Mouse (Mus musculus): ENCODE data around the gene Ica1l. TPM values are rescaled to one million over a fixed set of nuclear protein-coding genes. Genes with fewer than 3 reads are reported as not detected.
A peak's percentile ranks its signal among the peaks of the same experiment; 100 is the strongest.

Ica1l gene
- polyA plus RNA-seq, 1 experiment from 2014 or later = 2.3 TPM

- no peak overlapping the region for H3K27ac ChIP-seq (ENCODE audit: low read depth, low read length)
- 3% methylated on average over 19 of the region's 19 CpGs for WGBS
These were observed 587 bp downstream of the Ica1l start for GRCm38 (mm10) chr1:60042398-60042795.

GRCm38 (mm10) chr1:60035044-60035443 lies 7.9 kb downstream of the Ica1l start:
- no peaks in the 10 kb centered on the region for H3K9me3 ChIP-seq (ENCODE audit: control insufficient read depth, low read length)
- no peak overlapping the region for H3K4me2 ChIP-seq (replicated peaks; ENCODE audit: low read depth, low read length)
- no peak for ATAC-seq (ENCODE audit: low FRiP score, low TSS enrichment)
- H3K4me1 ChIP-seq (ENCODE audit: control insufficient read depth, insufficient read depth, low read length) = no peaks in the 10 kb centered on the region
- no peak overlapping the region for H3K4me3 ChIP-seq (ENCODE audit: low read length)
- no peak overlapping the region for H3K9ac ChIP-seq (ENCODE audit: low read depth, low read length)
- H3K27ac ChIP-seq (ENCODE audit: low read depth, low read length) = no peak overlapping the region
- H3K36me3 ChIP-seq (ENCODE audit: control insufficient read depth, insufficient read depth, low read length) = no peaks in the 10 kb centered on the region
- H3K27me3 ChIP-seq (ENCODE audit: control insufficient read depth, insufficient read depth, low read length) = no peaks in the 10 kb centered on the region
- 93% methylated on average over 2 of the region's 2 CpGs for WGBS

More at GRCm38 (mm10) chr1:60042398-60042795, 587 bp downstream of the Ica1l start:
- H3K9ac ChIP-seq (ENCODE audit: low read depth, low read length) = peak overlapping the region; percentile 66
- no peaks in the 10 kb centered on the region for H3K36me3 ChIP-seq (ENCODE audit: control insufficient read depth, insufficient read depth, low read length)
- H3K4me1 ChIP-seq (ENCODE audit: control insufficient read depth, insufficient read depth, low read length) = 0 out of 2 replicates have a peak, but pooled peaks cover 3% of the 10 kb centered on the region
- H3K4me3 ChIP-seq (ENCODE audit: low read length) = peak overlapping the region; percentile 71
- H3K9me3 ChIP-seq (ENCODE audit: control insufficient read depth, low read length) = no peaks in the 10 kb centered on the region
- peaks cover 15% of the 10 kb centered on the region for H3K27me3 ChIP-seq (ENCODE audit: control insufficient read depth, insufficient read depth, low read length)
- H3K4me2 ChIP-seq (replicated peaks; ENCODE audit: low read depth, low read length) = peak overlapping the region; percentile 95
- peak; percentile 68 for ATAC-seq (ENCODE audit: low FRiP score, low TSS enrichment)

- Histone ChIP-seq H3K4me1 (ENCODE audit: control insufficient read depth, insufficient read depth, low read length) (no peaks in the 10 kb centered on the region), H3K9ac (ENCODE audit: low read depth, low read length) (no peak overlapping the region), H3K4me3 (ENCODE audit: low read length) (no peak overlapping the region), H3K36me3 (ENCODE audit: control insufficient read depth, insufficient read depth, low read length) (no peaks in the 10 kb centered on the region), H3K9me3 (ENCODE audit: control insufficient read depth, low read length) (no peaks in the 10 kb centered on the region), H3K4me2 (replicated peaks; ENCODE audit: low read depth, low read length) (no peak overlapping the region), H3K27me3 (ENCODE audit: control insufficient read depth, insufficient read depth, low read length) (no peaks in the 10 kb centered on the region), H3K27ac (ENCODE audit: low read depth, low read length) (no peak overlapping the region)
- 90% methylated on average over 1 of the region's 1 CpGs for WGBS
- no peak for ATAC-seq (ENCODE audit: low FRiP score, low TSS enrichment)
These were observed 25.9 kb downstream of the Ica1l start for GRCm38 (mm10) chr1:60017031-60017469.

GRCm38 (mm10) chr1:60016136-60016611 lies 26.8 kb downstream of the Ica1l start:
- ATAC-seq (ENCODE audit: low FRiP score, low TSS enrichment) = no peak
- WGBS = 77% methylated on average over 5 of the region's 5 CpGs
- no peak overlapping the region for H3K27ac ChIP-seq (ENCODE audit: low read depth, low read length)

GRCm38 (mm10) chr1:60015511-60015910 lies 27.5 kb downstream of the Ica1l start:
- no peaks in the 10 kb centered on the region for H3K36me3 ChIP-seq (ENCODE audit: control insufficient read depth, insufficient read depth, low read length)
- no peaks in the 10 kb centered on the region for H3K4me1 ChIP-seq (ENCODE audit: control insufficient read depth, insufficient read depth, low read length)
- no peak overlapping the region for H3K4me3 ChIP-seq (ENCODE audit: low read length)
- H3K9ac ChIP-seq (ENCODE audit: low read depth, low read length) = no peak overlapping the region
- H3K4me2 ChIP-seq (replicated peaks; ENCODE audit: low read depth, low read length) = no peak overlapping the region
- no peak overlapping the region for H3K27ac ChIP-seq (ENCODE audit: low read depth, low read length)
- WGBS = 86% methylated on average over 6 of the region's 6 CpGs
- no peaks in the 10 kb centered on the region for H3K9me3 ChIP-seq (ENCODE audit: control insufficient read depth, low read length)
- ATAC-seq (ENCODE audit: low FRiP score, low TSS enrichment) = no peak
- H3K27me3 ChIP-seq (ENCODE audit: control insufficient read depth, insufficient read depth, low read length) = no peaks in the 10 kb centered on the region

More at GRCm38 (mm10) chr1:60016136-60016611, 26.8 kb downstream of the Ica1l start:
- H3K9me3 ChIP-seq (ENCODE audit: control insufficient read depth, low read length) = no peaks in the 10 kb centered on the region
- H3K27me3 ChIP-seq (ENCODE audit: control insufficient read depth, insufficient read depth, low read length) = no peaks in the 10 kb centered on the region
- H3K4me1 ChIP-seq (ENCODE audit: control insufficient read depth, insufficient read depth, low read length) = no peaks in the 10 kb centered on the region
- no peak overlapping the region for H3K4me3 ChIP-seq (ENCODE audit: low read length)
- no peaks in the 10 kb centered on the region for H3K36me3 ChIP-seq (ENCODE audit: control insufficient read depth, insufficient read depth, low read length)
- H3K4me2 ChIP-seq (replicated peaks; ENCODE audit: low read depth, low read length) = no peak overlapping the region
- H3K9ac ChIP-seq (ENCODE audit: low read depth, low read length) = no peak overlapping the region

GRCm38 (mm10) chr1:60013779-60014178 lies 29.2 kb downstream of the Ica1l start:
- Histone ChIP-seq H3K27ac (ENCODE audit: low read depth, low read length) (no peak overlapping the region), H3K9ac (ENCODE audit: low read depth, low read length) (no peak overlapping the region), H3K4me3 (ENCODE audit: low read length) (no peak overlapping the region), H3K36me3 (ENCODE audit: control insufficient read depth, insufficient read depth, low read length) (no peaks in the 10 kb centered on the region), H3K4me2 (replicated peaks; ENCODE audit: low read depth, low read length) (no peak overlapping the region), H3K9me3 (ENCODE audit: control insufficient read depth, low read length) (no peaks in the 10 kb centered on the region), H3K4me1 (ENCODE audit: control insufficient read depth, insufficient read depth, low read length) (no peaks in the 10 kb centered on the region), H3K27me3 (ENCODE audit: control insufficient read depth, insufficient read depth, low read length) (no peaks in the 10 kb centered on the region)
- no peak for ATAC-seq (ENCODE audit: low FRiP score, low TSS enrichment)
- WGBS = 89% methylated on average over 10 of the region's 10 CpGs

- no peak overlapping the region for H3K9ac ChIP-seq (ENCODE audit: low read depth, low read length)
- no peaks in the 10 kb centered on the region for H3K4me1 ChIP-seq (ENCODE audit: control insufficient read depth, insufficient read depth, low read length)
- no peak overlapping the region for H3K27ac ChIP-seq (ENCODE audit: low read depth, low read length)
- no peak for ATAC-seq (ENCODE audit: low FRiP score, low TSS enrichment)
- WGBS = 80% methylated on average over 2 of the region's 2 CpGs
- H3K4me3 ChIP-seq (ENCODE audit: low read length) = no peak overlapping the region
- no peaks in the 10 kb centered on the region for H3K36me3 ChIP-seq (ENCODE audit: control insufficient read depth, insufficient read depth, low read length)
- no peaks in the 10 kb centered on the region for H3K9me3 ChIP-seq (ENCODE audit: control insufficient read depth, low read length)
- no peak overlapping the region for H3K4me2 ChIP-seq (replicated peaks; ENCODE audit: low read depth, low read length)
- no peaks in the 10 kb centered on the region for H3K27me3 ChIP-seq (ENCODE audit: control insufficient read depth, insufficient read depth, low read length)
These were observed 34.2 kb downstream of the Ica1l start for GRCm38 (mm10) chr1:60008743-60009142.

GRCm38 (mm10) chr1:60007337-60007736 lies 35.6 kb downstream of the Ica1l start:
- Histone ChIP-seq H3K9ac (ENCODE audit: low read depth, low read length) (no peak overlapping the region), H3K4me3 (ENCODE audit: low read length) (no peak overlapping the region), H3K27me3 (ENCODE audit: control insufficient read depth, insufficient read depth, low read length) (no peaks in the 10 kb centered on the region), H3K9me3 (ENCODE audit: control insufficient read depth, low read length) (no peaks in the 10 kb centered on the region), H3K4me1 (ENCODE audit: control insufficient read depth, insufficient read depth, low read length) (no peaks in the 10 kb centered on the region), H3K4me2 (replicated peaks; ENCODE audit: low read depth, low read length) (no peak overlapping the region), H3K27ac (ENCODE audit: low read depth, low read length) (no peak overlapping the region), H3K36me3 (ENCODE audit: control insufficient read depth, insufficient read depth, low read length) (no peaks in the 10 kb centered on the region)
- 90% methylated on average over 10 of the region's 10 CpGs for WGBS
- no peak for ATAC-seq (ENCODE audit: low FRiP score, low TSS enrichment)

- ATAC-seq (ENCODE audit: low FRiP score, low TSS enrichment) = no peak
- Histone ChIP-seq H3K4me1 (ENCODE audit: control insufficient read depth, insufficient read depth, low read length) (no peaks in the 10 kb centered on the region), H3K27ac (ENCODE audit: low read depth, low read length) (no peak overlapping the region), H3K9me3 (ENCODE audit: control insufficient read depth, low read length) (no peaks in the 10 kb centered on the region), H3K4me3 (ENCODE audit: low read length) (no peak overlapping the region), H3K27me3 (ENCODE audit: control insufficient read depth, insufficient read depth, low read length) (no peaks in the 10 kb centered on the region), H3K4me2 (replicated peaks; ENCODE audit: low read depth, low read length) (no peak overlapping the region), H3K36me3 (ENCODE audit: control insufficient read depth, insufficient read depth, low read length) (no peaks in the 10 kb centered on the region), H3K9ac (ENCODE audit: low read depth, low read length) (no peak overlapping the region)
- 50% methylated on average over 2 of the region's 2 CpGs for WGBS
These were observed 42.7 kb downstream of the Ica1l start for GRCm38 (mm10) chr1:60000319-60000718.

All from kidney, embryonic 14.5 days (tissue).